Comparison of ENCODE assay signal across 9 mouse cellular contexts in the genomic region with DNA sequence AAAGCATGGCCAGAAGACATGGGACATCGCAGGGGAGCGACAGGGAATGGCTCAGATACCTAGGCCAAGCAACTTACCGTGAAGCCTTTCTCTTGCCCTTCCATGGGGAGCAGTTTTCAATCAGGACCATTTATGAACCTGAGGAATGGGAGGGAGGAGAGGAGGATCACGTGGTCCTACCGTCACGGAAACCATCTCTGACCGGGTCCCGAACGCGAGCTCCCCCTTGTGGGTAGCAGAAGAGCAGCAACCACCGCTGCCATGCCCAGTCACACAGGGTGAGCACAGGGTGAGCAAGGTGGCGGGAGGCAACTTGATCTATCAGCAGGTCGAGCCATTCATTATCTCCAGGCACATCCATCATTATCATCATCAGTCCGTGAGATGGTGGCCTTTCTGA. TPM values are rescaled to one million over a fixed set of nuclear protein-coding genes. Genes with fewer than 3 reads are reported as not detected.
DNase-seq lines count a peak whose midpoint lies in the region; ATAC-seq and TF ChIP-seq lines count a peak whose summit lies in the region.
"Had no signal": no experiment of that assay in that cellular context is flagged by ENCODE, and none has a peak within 500 bp of the region (broad histone marks: within the 10 kb centered on the region; RNA-seq: fewer than 3 reads in every experiment).

No protein-coding gene starts in this region.

- no peak overlapping the region for H3K27ac ChIP-seq in intestine, embryonic 14.5 days (ENCODE audit: low read depth)
- no peak overlapping the region for H3K27ac ChIP-seq in intestine, embryonic 16.5 days (ENCODE audit: low read length)
- H3K27ac ChIP-seq: limb, embryonic 12.5 days had no signal

- no peak overlapping the region for H3K4me2 ChIP-seq in intestine, embryonic 14.5 days (ENCODE audit: low read length)
- no peak overlapping the region for H3K4me2 ChIP-seq in intestine, embryonic 16.5 days (ENCODE audit: low read depth, low read length)
- H3K4me2 ChIP-seq: limb, embryonic 12.5 days had no signal

- no peak overlapping the region for H3K4me3 ChIP-seq in intestine, embryonic 14.5 days (ENCODE audit: low read depth, low read length)
- no peak overlapping the region for H3K4me3 ChIP-seq in intestine, embryonic 16.5 days (ENCODE audit: low read length)
- no peak overlapping the region for H3K4me3 ChIP-seq in lung, adult 2 months (replicated peaks; ENCODE audit: extremely low read depth, low read depth, low read length)
- H3K4me3 ChIP-seq: limb, embryonic 12.5 days had no signal

- peak; percentile 67 for TF ChIP-seq CTCF in lung, adult 2 months (IDR thresholded peaks at IDR 0.05; ENCODE audit: insufficient read depth, low read length)

- no peaks in the 10 kb centered on the region for H3K27me3 ChIP-seq in intestine, embryonic 14.5 days (replicated peaks; ENCODE audit: control insufficient read depth, insufficient read depth, low read length)
- H3K27me3 ChIP-seq in intestine, embryonic 16.5 days (replicated peaks; ENCODE audit: control insufficient read depth, insufficient read depth, low read length), result no peaks in the 10 kb centered on the region

- DNase-seq in intestine, embryonic 14.5 days (ENCODE audit: low spot score), result peak; percentile 69
- peak; percentile 81 for DNase-seq in ES-CJ7 (ENCODE audit: low read depth, low spot score)
- DNase-seq in cerebellum, adult 18-20 months, result peak; percentile 72 to 76
- DNase-seq in heart, postnatal 14 days, result peak; percentile 50 to 71
- peak; percentile 43 for DNase-seq in lung, adult 2 months
- DNase-seq in skeletal muscle tissue, adult 2 months (ENCODE audit: low read depth, low spot score), result peak; percentile 34
- no peak for DNase-seq in frontal cortex, postnatal 36 days (ENCODE audit: low spot score in 2 of 2)

- no peaks in the 10 kb centered on the region for H3K36me3 ChIP-seq in intestine, embryonic 14.5 days (ENCODE audit: control insufficient read depth, insufficient read depth, low read length)
- no peaks in the 10 kb centered on the region for H3K36me3 ChIP-seq in intestine, embryonic 16.5 days (ENCODE audit: control insufficient read depth, insufficient read depth, low read length)
- H3K36me3 ChIP-seq: limb, embryonic 12.5 days had no signal

- no peaks in the 10 kb centered on the region for H3K9me3 ChIP-seq in intestine, embryonic 14.5 days (ENCODE audit: control insufficient read depth, low read length)
- no peaks in the 10 kb centered on the region for H3K9me3 ChIP-seq in intestine, embryonic 16.5 days (ENCODE audit: control insufficient read depth, low read length)
- H3K9me3 ChIP-seq: limb, embryonic 12.5 days had no signal

- TF ChIP-seq POLR2A in lung, adult 2 months (IDR thresholded peaks at IDR 0.05; ENCODE audit: borderline replicate concordance, extremely low read depth, low read depth, low read length), result no peak

- no peak for ATAC-seq in intestine, embryonic 14.5 days (replicated peaks; ENCODE audit: low FRiP score, low TSS enrichment, low read depth)
- no peak for ATAC-seq in intestine, embryonic 16.5 days

- 17% methylated on average over 14 of the region's 14 CpGs for WGBS in intestine, embryonic 14.5 days
- WGBS in intestine, embryonic 16.5 days, result 20% methylated on average over 14 of the region's 14 CpGs
- 17% methylated on average over 14 of the region's 14 CpGs for WGBS in lung, adult 2 months

- H3K4me1 ChIP-seq in intestine, embryonic 14.5 days (replicated peaks; ENCODE audit: control insufficient read depth, insufficient read depth, low read length), result no peaks in the 10 kb centered on the region; the same call in 1 of the 2 replicates
- no peaks in the 10 kb centered on the region for H3K4me1 ChIP-seq in intestine, embryonic 16.5 days (ENCODE audit: control insufficient read depth, insufficient read depth, low read length)
- no peaks in the 10 kb centered on the region for H3K4me1 ChIP-seq in lung, adult 2 months (ENCODE audit: control insufficient read depth, insufficient read depth, low read length)

- intact Hi-C loops in heart, postnatal 14 days (cut with DNase I), result loop anchor here (10.0 kb wide), 1 partner anchor 169 kb away; no protein-coding TSS in a partner anchor

- no peak overlapping the region for H3K9ac ChIP-seq in intestine, embryonic 14.5 days (ENCODE audit: low read length)
- no peak overlapping the region for H3K9ac ChIP-seq in intestine, embryonic 16.5 days (ENCODE audit: low read depth, low read length)
- H3K9ac ChIP-seq: limb, embryonic 12.5 days had no signal

RNA-seq across cellular contexts. Expression of gene Ccdc167, which starts 56.5 kb away (rescaled TPM):
- polyA plus RNA-seq in intestine, embryonic 14.5 days (2014; fragmentation: Nextera tagmentation; extraction: Ambion mirVana), result 16.3 and 16.4 TPM in 2 replicates
- polyA plus RNA-seq in intestine, embryonic 16.5 days (2015; fragmentation: Nextera tagmentation; extraction: Ambion mirVana), result 10.2 and 12.4 TPM in 2 replicates
- 10 to 100 TPM; 11.4 to 12.1 TPM for total RNA-seq in heart, postnatal 14 days (2021)
- 5.7 and 7.7 TPM in 2 replicates for polyA plus RNA-seq in lung, adult 2 months (2012; rRNA removed)

Comparison
In these comparisons a context has a peak if more than half of its experiments do, and no peak if none do; other contexts are left out.
1. DNase-seq: peak in intestine, embryonic 14.5 days (single experiment), ES-CJ7 (single experiment), cerebellum, adult 18-20 months (2 of 2), heart, postnatal 14 days (2 of 2), lung, adult 2 months (single experiment) and skeletal muscle tissue, adult 2 months (single experiment); none in frontal cortex, postnatal 36 days (0 of 2).